Mouse (Mus musculus): Measurements from ENCODE around the gene Fcrl5. TPM values are rescaled to one million over a fixed set of nuclear protein-coding genes. Genes with fewer than 3 reads are reported as not detected.

The Fcrl5 gene
- polyA plus RNA-seq (2016; fragmentation: Nextera tagmentation; extraction: Ambion mirVana), result not detected in 2 replicates

GRCm38 (mm10) chr3:87435479-87435878, at the start of gene Fcrl5:
TSS of gene Fcrl5 (plus strand) at chr3:87435773.
- Histone ChIP-seq H3K9me3 (replicated peaks) (no peaks in the 10 kb centered on the region), H3K4me3 (no peak within 1 kb of the TSS), H3K36me3 (no peaks in the 10 kb centered on the region), H3K27me3 (ENCODE audit: low read depth, poor library complexity, severe bottlenecking) (no peaks in the 10 kb centered on the region), H3K4me1 (no peaks in the 10 kb centered on the region), H3K27ac (no peak within 1 kb of the TSS)
- 94% methylated on average over 5 of the region's 5 CpGs for WGBS
- no peak for DNase-seq (ENCODE audit: low spot score)

GRCm38 (mm10) chr3:87390935-87391334, 44.6 kb upstream of the Fcrl5 start:
- no peaks in the 10 kb centered on the region for H3K36me3 ChIP-seq
- WGBS, result 92% methylated on average over 1 of the region's 1 CpGs
- no peak for DNase-seq (ENCODE audit: low spot score)
- no peaks in the 10 kb centered on the region for H3K9me3 ChIP-seq (replicated peaks)
- H3K27me3 ChIP-seq (ENCODE audit: low read depth, poor library complexity, severe bottlenecking), result no peaks in the 10 kb centered on the region
- no peaks in the 10 kb centered on the region for H3K4me1 ChIP-seq
- no peak overlapping the region for H3K4me3 ChIP-seq
- no peak overlapping the region for H3K27ac ChIP-seq

DNA sequence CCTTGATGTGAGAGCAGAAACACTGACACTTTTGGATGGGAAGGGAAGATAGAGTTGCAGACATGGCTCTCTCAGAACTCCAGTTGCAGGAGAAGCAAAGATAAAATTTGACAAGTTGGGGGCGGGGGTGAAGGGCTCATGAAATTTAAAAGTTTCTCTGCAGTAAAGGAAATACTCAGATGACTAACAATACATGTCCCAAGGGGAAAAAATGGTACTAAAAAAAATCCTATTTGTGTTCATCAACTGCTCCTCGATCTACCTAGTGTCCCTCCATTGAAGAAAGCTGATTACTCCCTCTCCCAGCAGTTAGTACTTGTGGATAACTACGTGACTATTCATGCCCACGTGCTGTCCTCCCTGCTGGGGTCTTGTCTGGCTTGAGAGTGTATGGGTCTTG, 36.8 kb upstream of the Fcrl5 start:
- no peak for DNase-seq (ENCODE audit: low spot score)
- WGBS, result 75% methylated on average over 4 of the region's 4 CpGs
- Histone ChIP-seq H3K9me3 (replicated peaks) (no peaks in the 10 kb centered on the region), H3K4me3 (no peak overlapping the region), H3K27me3 (ENCODE audit: low read depth, poor library complexity, severe bottlenecking) (no peaks in the 10 kb centered on the region), H3K4me1 (no peaks in the 10 kb centered on the region), H3K27ac (no peak overlapping the region), H3K36me3 (no peaks in the 10 kb centered on the region)

GRCm38 (mm10) chr3:87399906-87400305, 35.7 kb upstream of the Fcrl5 start:
- no peak for DNase-seq (ENCODE audit: low spot score)
- H3K36me3 ChIP-seq, result no peaks in the 10 kb centered on the region
- no peak overlapping the region for H3K4me3 ChIP-seq
- no peaks in the 10 kb centered on the region for H3K27me3 ChIP-seq (ENCODE audit: low read depth, poor library complexity, severe bottlenecking)
- 86% methylated on average over 4 of the region's 4 CpGs for WGBS
- H3K9me3 ChIP-seq (replicated peaks), result no peaks in the 10 kb centered on the region
- no peak overlapping the region for H3K27ac ChIP-seq
- H3K4me1 ChIP-seq, result no peaks in the 10 kb centered on the region

DNA sequence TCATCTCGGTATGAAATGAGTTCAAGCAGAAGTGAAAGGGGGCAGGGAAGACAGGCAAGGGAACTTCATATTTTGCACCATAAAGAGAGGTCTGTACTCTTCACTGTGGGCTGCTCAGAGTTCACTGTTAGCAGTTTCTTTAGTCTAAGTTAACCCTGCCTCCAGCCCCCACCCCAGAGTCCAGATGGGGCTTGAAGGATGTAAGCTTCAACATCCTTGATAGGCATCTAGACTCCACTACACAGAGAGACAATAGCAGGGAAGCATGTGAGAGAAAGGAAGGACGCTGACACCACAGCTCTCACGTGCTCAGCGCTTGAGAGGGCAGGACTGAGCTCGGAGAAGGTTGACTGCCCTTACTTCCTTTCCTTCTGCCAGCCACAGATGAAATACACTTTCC, 34.3 kb upstream of the Fcrl5 start:
- DNase-seq (ENCODE audit: low spot score), result no peak
- Histone ChIP-seq H3K36me3 (no peaks in the 10 kb centered on the region), H3K27ac (no peak overlapping the region), H3K27me3 (ENCODE audit: low read depth, poor library complexity, severe bottlenecking) (no peaks in the 10 kb centered on the region), H3K4me1 (no peaks in the 10 kb centered on the region), H3K4me3 (no peak overlapping the region), H3K9me3 (replicated peaks) (no peaks in the 10 kb centered on the region)
- WGBS, result 79% methylated on average over 5 of the region's 5 CpGs

- Histone ChIP-seq H3K36me3 (no peaks in the 10 kb centered on the region), H3K9me3 (replicated peaks) (no peaks in the 10 kb centered on the region), H3K27ac (no peak overlapping the region), H3K4me3 (no peak overlapping the region), H3K27me3 (ENCODE audit: low read depth, poor library complexity, severe bottlenecking) (no peaks in the 10 kb centered on the region), H3K4me1 (peaks cover 5% of the 10 kb centered on the region; the same call in 1 of the 2 replicates)
- WGBS, result 28% methylated on average over 4 of the region's 4 CpGs
- peak; percentile 40 for DNase-seq (ENCODE audit: low spot score)
Measured at GRCm38 (mm10) chr3:87408171-87408570, 27.4 kb upstream of the Fcrl5 start.

GRCm38 (mm10) chr3:87409196-87409935, 26.2 kb upstream of the Fcrl5 start:
- Histone ChIP-seq H3K9me3 (replicated peaks) (no peaks in the 10 kb centered on the region), H3K4me3 (no peak overlapping the region), H3K4me1 (peaks cover 5% of the 10 kb centered on the region; the same call in 1 of the 2 replicates), H3K36me3 (no peaks in the 10 kb centered on the region), H3K27ac (no peak overlapping the region), H3K27me3 (ENCODE audit: low read depth, poor library complexity, severe bottlenecking) (no peaks in the 10 kb centered on the region)
- 94% methylated on average over 4 of the region's 4 CpGs for WGBS
- no peak for DNase-seq (ENCODE audit: low spot score)

- Histone ChIP-seq H3K27me3 (ENCODE audit: low read depth, poor library complexity, severe bottlenecking) (no peaks in the 10 kb centered on the region), H3K4me3 (no peak overlapping the region), H3K4me1 (peaks cover 5% of the 10 kb centered on the region; the same call in 1 of the 2 replicates), H3K36me3 (no peaks in the 10 kb centered on the region), H3K9me3 (replicated peaks) (no peaks in the 10 kb centered on the region), H3K27ac (no peak overlapping the region)
- DNase-seq (ENCODE audit: low spot score), result no peak
- 89% methylated on average over 6 of the region's 6 CpGs for WGBS
Measured at GRCm38 (mm10) chr3:87410605-87411004, 25.0 kb upstream of the Fcrl5 start.

DNA sequence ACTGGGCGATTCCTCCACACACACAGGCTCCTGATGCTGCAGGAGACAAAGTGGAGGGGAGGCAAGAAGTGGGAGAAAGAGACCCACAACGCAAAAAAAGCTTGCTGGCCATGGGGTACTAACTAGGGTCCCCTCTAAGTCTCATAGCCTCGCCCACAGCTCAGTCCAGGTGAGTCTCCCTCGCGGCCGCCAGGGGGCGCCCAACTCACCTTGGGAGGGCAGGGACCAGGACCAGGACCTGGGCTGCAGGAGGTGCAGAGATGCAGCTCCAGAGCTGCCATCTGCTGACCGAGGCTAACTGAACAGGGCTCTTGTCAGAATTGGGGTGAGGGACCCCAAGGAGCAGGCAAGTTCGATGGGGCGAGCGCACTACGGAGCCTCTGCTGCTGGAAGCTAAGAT, 24.4 kb upstream of the Fcrl5 start:
- Histone ChIP-seq H3K9me3 (replicated peaks) (no peaks in the 10 kb centered on the region), H3K36me3 (no peaks in the 10 kb centered on the region), H3K4me1 (peaks cover 5% of the 10 kb centered on the region; the same call in 1 of the 2 replicates), H3K27ac (no peak overlapping the region), H3K4me3 (no peak overlapping the region), H3K27me3 (ENCODE audit: low read depth, poor library complexity, severe bottlenecking) (no peaks in the 10 kb centered on the region)
- 10% methylated on average over 12 of the region's 12 CpGs for WGBS
- peak; percentile 86 for DNase-seq (ENCODE audit: low spot score)

GRCm38 (mm10) chr3:87420645-87421044, 14.9 kb upstream of the Fcrl5 start:
- Histone ChIP-seq H3K36me3 (no peaks in the 10 kb centered on the region), H3K27ac (no peak overlapping the region), H3K4me3 (no peak overlapping the region), H3K4me1 (no peaks in the 10 kb centered on the region), H3K9me3 (replicated peaks) (no peaks in the 10 kb centered on the region), H3K27me3 (ENCODE audit: low read depth, poor library complexity, severe bottlenecking) (no peaks in the 10 kb centered on the region)
- DNase-seq (ENCODE audit: low spot score), result no peak
- WGBS, result 63% methylated on average over 1 of the region's 1 CpGs

- DNase-seq (ENCODE audit: low spot score), result no peak
- no peaks in the 10 kb centered on the region for H3K4me1 ChIP-seq
- H3K4me3 ChIP-seq, result no peak overlapping the region
- H3K36me3 ChIP-seq, result no peaks in the 10 kb centered on the region
- WGBS, result 85% methylated on average over 4 of the region's 4 CpGs
- no peak overlapping the region for H3K27ac ChIP-seq
- H3K27me3 ChIP-seq (ENCODE audit: low read depth, poor library complexity, severe bottlenecking), result no peaks in the 10 kb centered on the region
- no peaks in the 10 kb centered on the region for H3K9me3 ChIP-seq (replicated peaks)
Measured at GRCm38 (mm10) chr3:87422386-87422910, 13.1 kb upstream of the Fcrl5 start.

GRCm38 (mm10) chr3:87440586-87440985, 5.0 kb downstream of the Fcrl5 start:
- 81% methylated on average over 1 of the region's 1 CpGs for WGBS
- H3K27me3 ChIP-seq (ENCODE audit: low read depth, poor library complexity, severe bottlenecking), result no peaks in the 10 kb centered on the region
- H3K27ac ChIP-seq, result no peak overlapping the region
- DNase-seq (ENCODE audit: low spot score), result no peak
- H3K4me3 ChIP-seq, result no peak overlapping the region
- no peaks in the 10 kb centered on the region for H3K9me3 ChIP-seq (replicated peaks)
- H3K36me3 ChIP-seq, result no peaks in the 10 kb centered on the region
- H3K4me1 ChIP-seq, result no peaks in the 10 kb centered on the region

GRCm38 (mm10) chr3:87443968-87444367, 8.4 kb downstream of the Fcrl5 start:
- Histone ChIP-seq H3K27me3 (ENCODE audit: low read depth, poor library complexity, severe bottlenecking) (no peaks in the 10 kb centered on the region), H3K9me3 (replicated peaks) (no peaks in the 10 kb centered on the region), H3K4me3 (no peak overlapping the region), H3K27ac (no peak overlapping the region), H3K36me3 (no peaks in the 10 kb centered on the region), H3K4me1 (no peaks in the 10 kb centered on the region)
- no peak for DNase-seq (ENCODE audit: low spot score)
- WGBS, result 74% methylated on average over 6 of the region's 6 CpGs
